Comparison of ENCODE assay signal across 8 mouse cellular contexts in genomic region chr19:4625179-4625828, GRCm38 (mm10). TPM values are rescaled to one million over a fixed set of nuclear protein-coding genes. Genes with fewer than 3 reads are reported as not detected.
DNase-seq lines count a peak whose midpoint lies in the region; ATAC-seq lines count a peak whose summit lies in the region.

Gene Rce1 (minus strand): TSS chr19:4625641.

- peak within 1 kb of the TSS; percentile 89 for H3K27ac ChIP-seq in intestine, embryonic 14.5 days (ENCODE audit: low read depth)

- peaks cover 33% of the 10 kb centered on the region for H3K36me3 ChIP-seq in intestine, embryonic 14.5 days (ENCODE audit: control insufficient read depth, insufficient read depth, low read length)

- no peaks in the 10 kb centered on the region for H3K27me3 ChIP-seq in intestine, embryonic 14.5 days (replicated peaks; ENCODE audit: control insufficient read depth, insufficient read depth, low read length)

- WGBS in intestine, embryonic 14.5 days, result under 1% methylated on average over 64 of the region's 64 CpGs

- H3K4me2 ChIP-seq in intestine, embryonic 14.5 days (ENCODE audit: low read length), result peak within 1 kb of the TSS; percentile 85

- peak; percentile 90 for ATAC-seq in intestine, embryonic 14.5 days (replicated peaks; ENCODE audit: low FRiP score, low TSS enrichment, low read depth)
- peak; percentile 56 for ATAC-seq in megakaryocyte-erythroid progenitor cell, adult 5-6 weeks (replicated peaks; ENCODE audit: low FRiP score, low TSS enrichment, poor library complexity, severe bottlenecking)

- DNase-seq in adrenal gland, adult 18-20 months (ENCODE audit: low spot score in 2 of 2), result peak; percentile 92 to 93
- DNase-seq in embryo, embryonic 10.5 days (ENCODE audit: low spot score), result peak; percentile 93
- DNase-seq in gastrocnemius, postnatal 25 days, result peak; percentile 88
- peak; percentile 98 for DNase-seq in intestine, embryonic 14.5 days (ENCODE audit: low spot score)
- DNase-seq in left cerebral cortex, postnatal 14 days (ENCODE audit: low spot score in 2 of 2), result peak; percentile 86 to 91
- peak; percentile 92 for DNase-seq in right cerebral cortex, postnatal 14 days
- peak; percentile 89 for DNase-seq in urinary bladder, postnatal 25 days (ENCODE audit: low spot score)

- H3K4me3 ChIP-seq in intestine, embryonic 14.5 days (ENCODE audit: low read depth, low read length), result peak within 1 kb of the TSS; percentile 85

- peak within 1 kb of the TSS; percentile 87 for H3K9ac ChIP-seq in intestine, embryonic 14.5 days (ENCODE audit: low read length)

- intact Hi-C loops in left cerebral cortex, postnatal 14 days (cut with DNase I), result loop anchor here (5.0 to 10.0 kb wide), 3 partner anchors 117 to 279 kb away; partner anchors contain the start of genes 2010003K11Rik and Bbs1

- H3K9me3 ChIP-seq in intestine, embryonic 14.5 days (ENCODE audit: control insufficient read depth, low read length), result no peaks in the 10 kb centered on the region

- peaks cover 11% of the 10 kb centered on the region for H3K4me1 ChIP-seq in intestine, embryonic 14.5 days (replicated peaks; ENCODE audit: control insufficient read depth, insufficient read depth, low read length)

RNA-seq across cellular contexts. Expression of gene Rce1, which starts in this region (rescaled TPM):
- total RNA-seq in adrenal gland, adult 18-20 months (2021), result 10 to 100 TPM; 34.1 to 38.1 TPM
- 1 to 10 TPM; 3.9 to 6.5 TPM for total RNA-seq in gastrocnemius, postnatal 25 days (2021)
- 75.3 and 78.6 TPM in 2 replicates for polyA plus RNA-seq in intestine, embryonic 14.5 days (2014; fragmentation: Nextera tagmentation; extraction: Ambion mirVana)
- 10 to 100 TPM; 20.4 to 20.6 TPM for total RNA-seq in left cerebral cortex, postnatal 14 days (2021)
- 23.0 and 38.5 TPM in 2 replicates for total RNA-seq in megakaryocyte-erythroid progenitor cell, adult 5-6 weeks (2014; fragmentation: Nextera tagmentation)
- 14.6 and 26.0 TPM in 2 replicates for total RNA-seq in megakaryocyte-erythroid progenitor cell, adult 5-6 weeks (2017)

Comparison
In these comparisons a context has a peak if more than half of its experiments do, and no peak if none do; other contexts are left out.
1. Peak in every context shown above with its lines: DNase-seq, ATAC-seq, H3K4me3 ChIP-seq and H3K27ac ChIP-seq.